Mouse (Mus musculus) heart, adult 2 months (tissue): ENCODE measurements around the gene Hipk2. TPM values are rescaled to one million over a fixed set of nuclear protein-coding genes. Genes with fewer than 3 reads are reported as not detected.
A peak's percentile ranks its signal among the peaks of the same experiment; 100 is the strongest.

ENCODE experiments used
- DNase-seq, 2 experiments: peaks; one replicate each; pipeline ENCODE4 v3.0.0; 2021
- H3K27ac ChIP-seq: fragments of 200-600 bp; 2 replicates; pipeline ENCODE4 v1.8.1; 2022
- H3K27me3 ChIP-seq: fragments of 200-500 bp; 2 replicates; pipeline ENCODE4 v1.6.1; 2012; ENCODE audit warnings: mild to moderate bottlenecking, low read length, inconsistent platforms, mixed read lengths; ENCODE audit not compliant: control insufficient read depth, insufficient read depth
- H3K36me3 ChIP-seq: fragments of 200-500 bp; 2 replicates; pipeline ENCODE4 v1.6.1; 2012; ENCODE audit warnings: low read length, inconsistent platforms; ENCODE audit not compliant: control insufficient read depth, insufficient read depth
- H3K4me1 ChIP-seq: fragments of 200-500 bp; 2 replicates; pipeline ENCODE4 v1.6.1; 2011; ENCODE audit warnings: low read length; ENCODE audit not compliant: control insufficient read depth, insufficient read depth
- H3K4me3 ChIP-seq: fragments of 200-600 bp; 2 replicates; pipeline ENCODE4 v1.8.1; 2022
- H3K79me2 ChIP-seq: fragments of 200-500 bp; replicated peaks from 2 replicates; pipeline ENCODE4 v1.6.1; 2012; ENCODE audit warnings: mild to moderate bottlenecking, inconsistent platforms, low read length, moderate library complexity, mixed read lengths; ENCODE audit not compliant: control insufficient read depth, insufficient read depth
- H3K9ac ChIP-seq: fragments of 200-500 bp; 2 replicates; pipeline ENCODE4 v1.6.1; 2012; ENCODE audit warnings: low read depth, mild to moderate bottlenecking, control low read depth, inconsistent platforms, low read length, mixed read lengths
- CTCF ChIP-seq: fragments of 200-600 bp; IDR thresholded peaks from 2 replicates; pipeline ENCODE4 v1.8.1; 2022; ENCODE audit warnings: antibody characterized with exemption, mild to moderate bottlenecking, moderate library complexity
- EP300 ChIP-seq: fragments of 200-500 bp; IDR thresholded peaks from 2 replicates; pipeline ENCODE4 v1.6.1; 2011; ENCODE audit warnings: low read depth, low read length, control low read depth; ENCODE audit not compliant: insufficient read depth
- POLR2A ChIP-seq: fragments of 200-500 bp; IDR thresholded peaks from 2 replicates; pipeline ENCODE4 v1.6.1; 2011; ENCODE audit warnings: mild to moderate bottlenecking, low read depth, low read length, control low read depth; ENCODE audit not compliant: insufficient read depth
- WGBS: fragments of 180-500 bp; shearing (Covaris S2); methylation state at CpG from one replicate; pipeline ENCODE4 v1.1.7; 2018; 5-methylcytosine and 5-hydroxymethylcytosine counted together
- intact Hi-C: fragments of 180-260 bp; cut with DNase I; formaldehyde crosslinking; loops from one replicate; pipeline ENCODE4 v1.15.1; 2025
- polyA plus RNA-seq: library from polyadenylated mRNA; depleted of rRNA; stranded (reverse); fragments of >200 nt; gene quantifications from 2 replicates; pipeline ENCODE4 v1.2.3, GENCODE M21; 2012
- total RNA-seq, 2 experiments: library from RNA; stranded (reverse); gene quantifications; 2 replicates each; pipeline ENCODE4 v1.2.3; 2021

Gene Hipk2
- total and polyA plus RNA-seq, 3 experiments, result 35.9 to 98.5 (median 91.0) TPM

- Histone ChIP-seq H3K36me3 (peaks cover 1% of the 10 kb centered on the region), H3K4me1 (0 out of 2 replicates have a peak, but pooled peaks cover 1% of the 10 kb centered on the region)
- 98% methylated on average over 7 of the region's 7 CpGs for WGBS
Observed at GRCm38 (mm10) chr6:38718625-38719024, 157.3 kb downstream of the Hipk2 start.

GRCm38 (mm10) chr6:38715881-38716280, 160.1 kb downstream of the Hipk2 start:
- Histone ChIP-seq H3K27me3 (no peaks in the 10 kb centered on the region), H3K79me2 (no peaks in the 10 kb centered on the region), H3K4me1 (0 out of 2 replicates have a peak, but pooled peaks cover 1% of the 10 kb centered on the region), H3K9ac (no peak overlapping the region), H3K36me3 (peaks cover 1% of the 10 kb centered on the region), H3K27ac (no peak overlapping the region), H3K4me3 (no peak overlapping the region)
- no peak for TF ChIP-seq CTCF
- no peak for TF ChIP-seq POLR2A
- TF ChIP-seq EP300, result no peak
- WGBS, result 89% methylated on average over 16 of the region's 16 CpGs
- intact Hi-C loops, result no loop called here
- DNase-seq, result no peak

More at GRCm38 (mm10) chr6:38718625-38719024, 157.3 kb downstream of the Hipk2 start:
- H3K79me2 ChIP-seq, result no peaks in the 10 kb centered on the region
- no peak overlapping the region for H3K9ac ChIP-seq
- DNase-seq, result no peak
- H3K27ac ChIP-seq, result no peak overlapping the region
- no peaks in the 10 kb centered on the region for H3K27me3 ChIP-seq
- H3K4me3 ChIP-seq, result no peak overlapping the region
- TF ChIP-seq CTCF, result no peak
- TF ChIP-seq POLR2A, result no peak
- TF ChIP-seq EP300, result no peak
- intact Hi-C loops, result no loop called here

GRCm38 (mm10) chr6:38713957-38714898, 161.7 kb downstream of the Hipk2 start:
- no peaks in the 10 kb centered on the region for H3K79me2 ChIP-seq
- WGBS, result 59% methylated on average over 19 of the region's 19 CpGs
- intact Hi-C loops, result no loop called here
- H3K27me3 ChIP-seq, result no peaks in the 10 kb centered on the region
- H3K4me1 ChIP-seq, result 0 out of 2 replicates have a peak, but pooled peaks cover 1% of the 10 kb centered on the region
- TF ChIP-seq POLR2A, result 0 out of 2 replicates have a peak, but pooled peaks have one; percentile 29
- TF ChIP-seq CTCF, result no peak
- TF ChIP-seq EP300, result peak; percentile 61; the same call in 1 of the 2 replicates
- H3K36me3 ChIP-seq, result peaks cover 1% of the 10 kb centered on the region
- H3K27ac ChIP-seq, result peak overlapping the region; percentile 60
- DNase-seq, result peak in 1 of 2 experiments; percentile 34
- H3K4me3 ChIP-seq, result peak overlapping the region; percentile 28; the same call in 1 of the 2 replicates
- H3K9ac ChIP-seq, result peak overlapping the region; percentile 69

- Histone ChIP-seq H3K4me3 (no peak overlapping the region), H3K36me3 (no peaks in the 10 kb centered on the region; the same call in 1 of the 2 replicates), H3K9ac (no peak overlapping the region), H3K27me3 (no peaks in the 10 kb centered on the region), H3K4me1 (0 out of 2 replicates have a peak, but pooled peaks cover 1% of the 10 kb centered on the region), H3K27ac (no peak overlapping the region), H3K79me2 (no peaks in the 10 kb centered on the region)
- DNase-seq, result peak in 1 of 2 experiments; percentile 55
- WGBS, result 87% methylated on average over 3 of the region's 3 CpGs
- no peak for TF ChIP-seq POLR2A
- TF ChIP-seq CTCF, result no peak
- 0 out of 2 replicates have a peak, but pooled peaks have one; percentile 25 for TF ChIP-seq EP300
- intact Hi-C loops, result no loop called here
Observed at GRCm38 (mm10) chr6:38710449-38710848, 165.5 kb downstream of the Hipk2 start.

GRCm38 (mm10) chr6:38704264-38704984, 171.5 kb downstream of the Hipk2 start:
- no peak for TF ChIP-seq POLR2A
- TF ChIP-seq EP300, result no peak
- TF ChIP-seq CTCF, result no peak
- no peak overlapping the region for H3K9ac ChIP-seq
- WGBS, result 55% methylated on average over 7 of the region's 7 CpGs
- H3K27me3 ChIP-seq, result no peaks in the 10 kb centered on the region
- H3K4me3 ChIP-seq, result no peak overlapping the region
- peak; percentile 53 to 66 for DNase-seq
- intact Hi-C loops, result no loop called here
- H3K4me1 ChIP-seq, result peaks cover 4% of the 10 kb centered on the region
- H3K27ac ChIP-seq, result peak overlapping the region; percentile 72
- no peaks in the 10 kb centered on the region for H3K36me3 ChIP-seq
- H3K79me2 ChIP-seq, result no peaks in the 10 kb centered on the region
